Mouse (Mus musculus) C2C12 (cell line): ENCODE measurements around the gene Ift27. TPM values are rescaled to one million over a fixed set of nuclear protein-coding genes. Genes with fewer than 3 reads are reported as not detected.

Experiments
- H3K27me3 ChIP-seq: one replicate; pipeline ENCODE4 v1.6.1; 2011; ENCODE audit not compliant: control insufficient read depth, insufficient read depth, insufficient read length
- H3K36me3 ChIP-seq: one replicate; pipeline ENCODE4 v1.6.1; 2011; ENCODE audit not compliant: control insufficient read depth, insufficient read depth
- H3K4me3 ChIP-seq: one replicate; pipeline ENCODE4 v1.5.1; 2011; ENCODE audit warnings: mild to moderate bottlenecking, control low read depth; ENCODE audit not compliant: poor library complexity, insufficient read depth, severe bottlenecking
- H3K79me2 ChIP-seq: one replicate; pipeline ENCODE4 v1.6.1; 2011; ENCODE audit not compliant: control insufficient read depth, insufficient read depth
- H3K79me3 ChIP-seq: one replicate; pipeline ENCODE4 v1.6.1; 2011; ENCODE audit warnings: low read depth, control low read depth
- H3ac ChIP-seq: one replicate; pipeline ENCODE3; 2011; ENCODE audit warnings: low read depth; ENCODE audit not compliant: control insufficient read depth, insufficient read length
- CEBPB ChIP-seq: IDR thresholded peaks from one replicate; pipeline ENCODE4 v1.6.1; 2011; ENCODE audit warnings: low read depth, mild to moderate bottlenecking, control low read depth, moderate library complexity
- CTCF ChIP-seq: IDR thresholded peaks from one replicate; pipeline ENCODE4 v1.5.1; 2011; ENCODE audit not compliant: control insufficient read depth, insufficient read depth, insufficient read length
- FOSL1 ChIP-seq: IDR thresholded peaks from one replicate; pipeline ENCODE4 v1.8.0; 2011; ENCODE audit warnings: mild to moderate bottlenecking, low read length; ENCODE audit not compliant: poor library complexity, insufficient read depth, severe bottlenecking
- MAX ChIP-seq: IDR thresholded peaks from one replicate; pipeline ENCODE4 v1.6.1; 2011; ENCODE audit warnings: mild to moderate bottlenecking, control low read depth
- MYOD1 ChIP-seq: IDR thresholded peaks from one replicate; pipeline ENCODE4 v1.6.1; 2011; ENCODE audit warnings: low read depth; ENCODE audit not compliant: control insufficient read depth, insufficient read length
- MYOG ChIP-seq: IDR thresholded peaks from one replicate; pipeline ENCODE4 v1.6.1; 2011; ENCODE audit not compliant: control insufficient read depth, insufficient read length; ENCODE audit errors: extremely low read depth
- USF1 ChIP-seq: IDR thresholded peaks from one replicate; pipeline ENCODE4 v1.6.1; 2011; ENCODE audit warnings: low read depth, mild to moderate bottlenecking, control low read depth, moderate library complexity
- polyA plus RNA-seq: library from polyadenylated mRNA; unstranded; fragments of >200 nt; fragmentation: generic; extraction: Trizol; gene quantifications from one replicate; pipeline ENCODE4 v1.2.1, GENCODE M21; 2012; ENCODE audit warnings: missing spikeins

The Ift27 gene
- polyA plus RNA-seq, 1 experiment, result 34.5 TPM

DNA sequence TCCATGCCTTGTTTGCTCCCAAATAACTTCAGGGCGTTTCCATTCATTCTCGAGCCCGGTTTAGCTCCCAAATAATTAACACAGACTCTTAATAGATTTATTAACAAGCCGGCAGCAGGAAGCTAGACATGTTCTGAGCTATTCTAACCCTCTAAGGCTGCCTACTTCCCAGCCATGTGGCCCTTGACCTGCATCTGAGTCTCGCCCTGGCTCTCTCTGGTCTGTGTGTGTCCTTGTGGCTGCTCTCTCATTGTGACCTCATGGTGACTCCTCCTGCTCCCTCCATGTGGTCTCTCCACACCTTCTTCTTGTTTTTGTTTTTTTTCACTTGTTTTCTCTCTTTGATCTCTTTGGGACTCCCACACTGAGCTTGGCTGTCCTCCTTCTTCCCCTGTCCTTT, 13.0 kb upstream of the Ift27 start:
- TF ChIP-seq MYOD1 (no peak), MAX (no peak), CEBPB (no peak), CTCF (no peak), USF1 (no peak), MYOG (no peak), FOSL1 (no peak)
- H3K79me3 ChIP-seq, result no peaks in the 10 kb centered on the region
- H3K36me3 ChIP-seq, result no peaks in the 10 kb centered on the region
- no peak overlapping the region for H3K4me3 ChIP-seq
- no peak overlapping the region for H3ac ChIP-seq
- no peaks in the 10 kb centered on the region for H3K79me2 ChIP-seq
- H3K27me3 ChIP-seq, result peaks cover 66% of the 10 kb centered on the region

- H3K79me2 ChIP-seq, result no peaks in the 10 kb centered on the region
- TF ChIP-seq MAX (no peak), MYOD1 (no peak), CEBPB (no peak)
- H3K36me3 ChIP-seq, result no peaks in the 10 kb centered on the region
- no peak overlapping the region for H3K4me3 ChIP-seq
- peaks cover 65% of the 10 kb centered on the region for H3K27me3 ChIP-seq
- no peak overlapping the region for H3ac ChIP-seq
- no peaks in the 10 kb centered on the region for H3K79me3 ChIP-seq
Observed at GRCm38 (mm10) chr15:78185609-78186008, 11.7 kb upstream of the Ift27 start.

DNA sequence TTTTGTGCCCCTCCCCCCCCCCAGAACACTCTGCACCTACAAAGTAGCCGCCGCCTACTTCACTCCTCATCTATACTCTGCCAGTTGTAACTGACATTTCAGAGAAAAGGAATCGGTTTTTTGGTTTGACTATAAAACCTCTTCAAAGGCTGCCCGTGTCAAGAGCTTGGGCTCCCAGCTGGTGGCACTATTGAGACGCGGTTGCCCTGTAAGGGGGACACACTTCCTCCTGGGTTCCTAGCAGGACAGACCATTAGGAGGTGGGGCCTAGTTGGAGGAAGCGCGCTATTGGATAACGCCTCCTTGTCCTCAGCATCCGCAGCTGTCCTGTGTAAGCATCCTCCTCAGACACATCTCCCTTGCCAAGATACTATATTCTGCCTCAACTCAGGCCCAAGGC, 10.9 kb upstream of the Ift27 start:
- Histone ChIP-seq H3K27me3 (peaks cover 64% of the 10 kb centered on the region), H3K79me2 (no peaks in the 10 kb centered on the region), H3K79me3 (no peaks in the 10 kb centered on the region), H3ac (no peak overlapping the region), H3K4me3 (no peak overlapping the region), H3K36me3 (no peaks in the 10 kb centered on the region)
- TF ChIP-seq CTCF, result peak; percentile 4
- TF ChIP-seq MYOG, result no peak

DNA sequence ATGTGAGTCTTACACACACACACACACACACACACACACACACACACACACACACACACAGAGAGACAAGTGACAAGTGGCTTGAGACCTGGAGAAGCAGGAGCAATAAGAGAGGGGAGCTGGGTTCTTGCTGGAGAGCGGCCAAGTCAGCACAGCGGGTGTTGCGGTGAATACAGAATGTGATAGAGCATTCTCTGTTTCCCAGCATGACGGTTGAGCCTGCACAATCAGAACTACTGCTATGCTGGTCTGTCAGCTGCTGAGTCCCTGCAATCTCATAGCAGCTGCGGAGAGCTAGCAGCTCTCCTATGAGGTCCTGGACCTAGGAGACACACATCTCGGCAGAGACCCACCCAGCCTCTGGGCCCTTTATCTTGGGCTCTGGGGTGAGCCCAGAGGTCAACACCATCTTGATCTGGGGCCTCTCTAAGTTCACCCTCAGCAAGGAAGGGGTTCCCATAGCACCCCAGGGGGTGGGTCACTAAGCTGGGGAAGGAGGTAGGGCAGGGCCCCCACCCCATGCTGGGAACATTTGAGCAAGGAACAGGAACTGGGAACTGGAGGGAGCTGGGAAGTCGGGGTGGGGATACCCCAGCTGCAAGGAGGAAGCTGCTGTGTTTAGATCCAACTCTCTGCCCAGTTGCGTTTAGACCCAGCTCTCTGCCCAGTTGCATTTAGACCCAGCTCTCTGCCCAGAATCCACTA, 7.9 kb upstream of the Ift27 start:
- no peaks in the 10 kb centered on the region for H3K79me2 ChIP-seq
- no peak overlapping the region for H3K4me3 ChIP-seq
- H3ac ChIP-seq, result no peak overlapping the region
- no peaks in the 10 kb centered on the region for H3K79me3 ChIP-seq
- H3K27me3 ChIP-seq, result peaks cover 56% of the 10 kb centered on the region
- no peak for TF ChIP-seq FOSL1
- H3K36me3 ChIP-seq, result no peaks in the 10 kb centered on the region

GRCm38 (mm10) chr15:78179775-78180174, 5.9 kb upstream of the Ift27 start:
- TF ChIP-seq FOSL1, result no peak
- no peak for TF ChIP-seq MYOD1
- TF ChIP-seq CEBPB, result no peak
- no peak for TF ChIP-seq MYOG
- no peak for TF ChIP-seq CTCF
- no peak for TF ChIP-seq USF1
- no peak for TF ChIP-seq MAX
- Histone ChIP-seq H3K79me3 (no peaks in the 10 kb centered on the region), H3K36me3 (no peaks in the 10 kb centered on the region), H3K27me3 (peaks cover 52% of the 10 kb centered on the region), H3K4me3 (no peak overlapping the region), H3K79me2 (no peaks in the 10 kb centered on the region), H3ac (no peak overlapping the region)

- peaks cover 42% of the 10 kb centered on the region for H3K27me3 ChIP-seq
- H3K4me3 ChIP-seq, result no peak overlapping the region
- H3K79me2 ChIP-seq, result no peaks in the 10 kb centered on the region
- no peaks in the 10 kb centered on the region for H3K36me3 ChIP-seq
- TF ChIP-seq USF1, result no peak
- TF ChIP-seq MYOD1, result no peak
- peak; percentile 99 for TF ChIP-seq CTCF
- no peak for TF ChIP-seq FOSL1
- no peak for TF ChIP-seq MAX
- no peak for TF ChIP-seq CEBPB
- no peaks in the 10 kb centered on the region for H3K79me3 ChIP-seq
- H3ac ChIP-seq, result no peak overlapping the region
Observed at GRCm38 (mm10) chr15:78178397-78178796, 4.5 kb upstream of the Ift27 start.

- Histone ChIP-seq H3K27me3 (peaks cover 31% of the 10 kb centered on the region), H3K79me3 (no peaks in the 10 kb centered on the region), H3K4me3 (no peak overlapping the region), H3ac (no peak overlapping the region), H3K36me3 (no peaks in the 10 kb centered on the region), H3K79me2 (no peaks in the 10 kb centered on the region)
- TF ChIP-seq MAX (no peak), CEBPB (no peak), MYOG (no peak), CTCF (no peak), FOSL1 (no peak), USF1 (no peak), MYOD1 (no peak)
Observed at GRCm38 (mm10) chr15:78177257-78177656, 3.4 kb upstream of the Ift27 start.
